Mouse (Mus musculus) left cerebral cortex, postnatal 10 days (tissue): Measurements from ENCODE around the gene Ccdc159. TPM values are rescaled to one million over a fixed set of nuclear protein-coding genes. Genes with fewer than 3 reads are reported as not detected.

Experiments used
- DNase-seq, 2 experiments: peaks; one replicate each; pipeline ENCODE4 v3.0.0; 2021 to 2022; ENCODE audit warnings: low spot score in 2 of 2, mixed read lengths in 1 of 2; ENCODE audit errors: extremely low spot score in 1 of 2
- intact Hi-C: fragments of 180-260 bp; cut with DNase I; formaldehyde crosslinking; loops from one replicate; pipeline ENCODE4 v1.15.1; 2025
- total RNA-seq, 2 experiments: library from RNA; stranded (reverse); gene quantifications; 2 replicates each; pipeline ENCODE4 v1.2.3; 2021

The Ccdc159 gene
- total RNA-seq, 2 experiments from 2014 or later = 15.3 to 15.8 TPM

GRCm38 (mm10) chr9:21955570-21956281 lies 28.5 kb downstream of the Ccdc159 start, which contains the start of gene Swsap1:
Gene Swsap1, plus strand, starts transcription at chr9:21955755.
- intact Hi-C loops = no loop called here
- peak; percentile 98 to 99 for DNase-seq

- intact Hi-C loops = no loop called here
Observed at GRCm38 (mm10) chr9:21958372-21958771, 31.1 kb downstream of the Ccdc159 start.

GRCm38 (mm10) chr9:21959244-21959643 lies 32.0 kb downstream of the Ccdc159 start:
- intact Hi-C loops = no loop called here
- DNase-seq = no peak

More at GRCm38 (mm10) chr9:21958372-21958771, 31.1 kb downstream of the Ccdc159 start:
- no peak for DNase-seq

- no peak for DNase-seq
- intact Hi-C loops = loop anchor here (5.0 kb wide), 1 partner anchor 37 kb away; no protein-coding TSS in a partner anchor
Observed at GRCm38 (mm10) chr9:21960135-21960534, 32.9 kb downstream of the Ccdc159 start.

GRCm38 (mm10) chr9:21960558-21961208 lies 33.4 kb downstream of the Ccdc159 start:
- DNase-seq = peak in 1 of 2 experiments; percentile 71
- intact Hi-C loops = loop anchor here (5.0 kb wide), 1 partner anchor 37 kb away; no protein-coding TSS in a partner anchor

GRCm38 (mm10) chr9:21961366-21961980 lies 34.2 kb downstream of the Ccdc159 start:
- no peak for DNase-seq
- intact Hi-C loops = loop anchor here (5.0 kb wide), 1 partner anchor 36 kb away; no protein-coding TSS in a partner anchor

- DNase-seq = no peak
- intact Hi-C loops = loop anchor here (5.0 kb wide), 1 partner anchor 35 kb away; no protein-coding TSS in a partner anchor
Observed at GRCm38 (mm10) chr9:21962010-21962409, 34.7 kb downstream of the Ccdc159 start.

- peak in 1 of 2 experiments; percentile 88 for DNase-seq
- intact Hi-C loops = loop anchor here (5.0 kb wide), 1 partner anchor 35 kb away; no protein-coding TSS in a partner anchor
Observed at GRCm38 (mm10) chr9:21962416-21963059, 35.3 kb downstream of the Ccdc159 start.

GRCm38 (mm10) chr9:21963417-21963816 lies 36.1 kb downstream of the Ccdc159 start, which contains the start of gene Epor:
Gene Epor, minus strand, starts transcription at chr9:21963506.
- peak in 1 of 2 experiments; percentile 85 for DNase-seq
- intact Hi-C loops = loop anchor here (5.0 kb wide), 1 partner anchor 34 kb away; no protein-coding TSS in a partner anchor

GRCm38 (mm10) chr9:21968883-21969282 lies 41.6 kb downstream of the Ccdc159 start:
- intact Hi-C loops = no loop called here
- no peak for DNase-seq

- DNase-seq = no peak
- intact Hi-C loops = no loop called here
Observed at GRCm38 (mm10) chr9:21969304-21969703, 42.0 kb downstream of the Ccdc159 start.

- peak in 1 of 2 experiments; percentile 57 for DNase-seq
- intact Hi-C loops = no loop called here
Observed at GRCm38 (mm10) chr9:21976626-21977175, 49.4 kb downstream of the Ccdc159 start.

GRCm38 (mm10) chr9:21977331-21977730 lies 50.1 kb downstream of the Ccdc159 start:
- intact Hi-C loops = no loop called here
- no peak for DNase-seq

GRCm38 (mm10) chr9:21977972-21978371 lies 50.7 kb downstream of the Ccdc159 start:
- intact Hi-C loops = no loop called here
- DNase-seq = no peak

GRCm38 (mm10) chr9:21978398-21979128 lies 51.3 kb downstream of the Ccdc159 start:
- DNase-seq = no peak
- intact Hi-C loops = no loop called here

GRCm38 (mm10) chr9:21983911-21984310 lies 56.6 kb downstream of the Ccdc159 start:
- no peak for DNase-seq
- intact Hi-C loops = no loop called here
